Mouse (Mus musculus) E14TG2a.4 (cell line): Measurements from ENCODE around the gene Trip12.

Experiments
- CTCF ChIP-seq: conservative IDR thresholded peaks from 2 replicates; pipeline ENCODE4 v1.5.1; 2014; ENCODE audit warnings: low read length
- POU5F1 ChIP-seq: IDR thresholded peaks from 2 replicates; pipeline ENCODE4 v1.6.1; 2014; ENCODE audit warnings: low read length, borderline replicate concordance

- no peak for TF ChIP-seq CTCF
- no peak for TF ChIP-seq POU5F1
Measured at GRCm38 (mm10) chr1:84848335-84848734, 8.0 kb upstream of the Trip12 start.
